Mouse (Mus musculus) retina, postnatal 7 days (tissue): Measurements from ENCODE around the gene Opa1.

ENCODE experiments used
- DNase-seq: peaks from one replicate; pipeline ENCODE4 v3.0.0-alpha.2; 2012; ENCODE audit warnings: low read depth, low spot score

The Opa1 gene

DNA sequence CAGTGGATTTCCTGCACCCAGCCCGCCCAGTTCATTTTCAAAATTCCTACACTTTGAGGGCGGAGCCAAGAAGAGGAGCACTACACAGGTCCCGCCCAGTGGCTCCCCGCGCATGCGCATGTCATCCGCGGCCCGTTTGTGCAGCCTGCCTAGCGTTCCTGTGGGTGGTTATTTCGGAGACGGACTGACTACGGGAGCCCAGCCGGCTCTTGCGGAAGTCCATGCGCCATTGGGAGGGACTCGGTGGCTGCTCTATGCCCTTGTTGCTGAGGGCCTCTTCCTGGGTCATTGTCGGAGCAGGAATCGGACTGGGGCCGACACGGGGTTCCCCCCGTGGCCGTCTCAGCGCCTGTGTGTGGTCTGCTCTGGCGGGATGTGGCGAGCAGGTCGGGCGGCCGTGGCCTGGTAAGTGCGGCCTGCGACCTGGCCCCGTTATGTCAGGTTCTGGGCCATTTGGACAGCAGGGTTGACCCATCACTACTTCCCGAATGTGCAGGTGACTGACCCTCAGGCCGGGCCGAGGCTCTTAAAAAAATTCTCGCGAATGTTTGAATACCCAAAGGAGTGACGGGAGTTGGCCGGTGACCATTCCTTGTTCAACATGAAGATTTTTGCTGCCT is at the start of gene Opa1:
Gene Opa1 (plus strand): TSS at position 168 of the 620 bp plus-strand sequence.
- peak; percentile 93 for DNase-seq

DNA sequence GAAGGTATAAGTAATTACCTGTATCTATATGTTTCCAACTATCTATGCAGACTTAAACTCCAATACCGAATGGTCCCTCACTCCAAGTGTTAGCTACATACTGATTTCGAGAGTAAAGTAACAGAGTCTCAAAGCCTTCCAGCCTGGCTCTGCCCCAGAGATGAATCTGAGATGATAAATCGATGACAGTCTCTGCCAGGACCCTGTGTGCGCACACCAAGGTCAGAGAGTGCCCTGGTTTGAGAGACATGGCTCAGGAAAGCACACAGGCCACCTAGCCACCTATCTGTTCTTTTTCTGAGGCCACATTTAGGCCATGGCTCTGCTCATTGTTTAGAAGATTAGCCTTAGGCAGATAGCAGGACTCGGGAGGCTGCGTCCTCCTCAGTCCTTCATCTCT is 45.5 kb upstream of the Opa1 start:
- DNase-seq: no peak

- no peak for DNase-seq
Observed at GRCm38 (mm10) chr16:29535866-29536265, 43.3 kb upstream of the Opa1 start.

DNA sequence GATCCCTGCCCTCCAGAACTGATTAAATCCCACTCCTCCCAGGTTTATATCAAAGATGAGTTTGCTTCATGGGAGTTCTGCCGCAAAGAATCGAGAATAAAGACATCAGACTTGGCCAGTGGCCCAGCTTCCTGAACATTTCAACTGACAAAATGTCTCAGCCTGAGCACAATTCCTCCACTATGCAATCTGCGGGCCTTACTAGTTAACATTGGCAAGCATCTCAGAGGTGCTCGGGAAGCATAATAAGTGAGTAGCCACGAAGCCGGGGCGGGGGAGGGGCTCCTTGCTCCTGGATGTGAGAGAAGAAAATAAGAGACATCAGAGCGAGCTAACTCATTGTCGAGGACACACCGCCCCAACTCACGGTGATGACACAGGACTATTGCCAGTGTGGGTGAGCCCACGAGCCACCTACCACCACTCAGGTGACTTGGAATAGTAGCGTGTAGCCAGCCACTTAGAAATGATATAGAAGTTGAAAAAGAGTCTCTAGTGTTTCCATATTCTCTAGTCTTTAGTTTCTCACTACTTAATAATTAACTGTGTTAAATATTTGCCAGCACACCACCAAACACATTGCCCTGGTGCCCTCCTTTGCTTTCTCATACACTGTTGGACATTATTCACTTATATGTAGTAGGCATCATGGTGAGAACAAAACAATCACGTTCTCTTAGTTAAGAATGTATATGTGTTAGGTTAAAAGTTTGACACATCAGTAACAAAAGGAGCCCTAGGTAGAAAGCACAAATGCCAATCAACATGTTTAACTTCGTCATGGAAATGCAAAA is 42.5 kb upstream of the Opa1 start:
- no peak for DNase-seq

DNA sequence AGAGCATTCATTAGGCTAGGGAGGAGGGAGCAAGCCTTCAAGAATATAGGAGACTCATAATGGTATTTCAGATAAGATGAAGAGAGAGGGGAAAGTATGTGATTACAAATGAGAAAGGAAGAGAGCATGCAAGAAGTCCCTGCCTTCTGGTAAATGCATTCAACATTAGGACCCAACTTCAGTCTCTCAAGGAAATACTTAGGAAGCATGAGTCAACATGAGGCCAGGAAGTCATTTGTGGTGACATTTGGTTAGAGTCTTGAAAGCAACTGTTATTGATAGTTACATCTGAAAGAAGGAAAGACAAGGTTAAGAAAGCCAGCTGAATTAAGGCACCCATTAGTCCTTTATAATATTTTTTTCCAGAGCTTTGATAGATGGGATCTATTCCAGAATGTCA is 39.2 kb upstream of the Opa1 start:
- no peak for DNase-seq

DNA sequence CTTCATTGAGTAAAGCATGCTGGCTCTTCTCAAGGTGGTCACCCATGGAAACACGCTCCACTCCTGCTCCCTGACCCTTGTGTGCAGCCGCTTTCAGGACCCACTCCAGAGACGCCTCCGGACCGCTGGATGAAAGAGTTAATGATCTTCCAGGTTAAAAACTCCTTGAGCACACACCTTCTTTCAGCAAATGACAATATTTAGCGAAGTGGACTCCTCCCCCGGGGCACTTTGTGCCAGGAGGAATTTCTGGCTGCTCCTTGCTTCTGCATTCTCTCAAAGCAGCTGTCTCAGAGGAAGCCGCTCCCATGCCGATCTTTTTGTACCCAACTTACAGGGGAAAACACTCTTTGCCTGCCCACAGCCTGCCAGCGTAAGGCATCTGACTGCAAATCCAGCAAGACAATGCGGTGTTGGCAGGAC is 37.9 kb upstream of the Opa1 start:
- DNase-seq: no peak

DNA sequence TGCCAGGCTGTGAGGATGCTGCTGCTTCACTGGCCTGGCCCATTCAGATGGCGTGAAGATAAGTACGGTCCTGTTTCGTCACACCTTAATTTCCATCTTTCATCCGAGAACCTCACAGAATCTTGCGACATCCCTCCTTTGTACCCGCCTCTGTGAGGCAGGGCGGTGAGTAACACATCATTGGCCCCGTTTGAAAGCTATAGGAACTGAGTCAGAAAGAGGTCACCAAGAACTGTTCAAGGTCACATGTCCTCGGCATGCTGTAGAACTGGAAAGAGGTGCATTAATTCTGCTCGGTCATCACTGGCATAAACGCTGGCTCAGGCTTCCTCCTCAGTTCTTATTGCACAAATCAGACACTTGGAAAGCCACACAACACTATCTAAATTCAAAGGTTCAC is 34.3 kb upstream of the Opa1 start, which contains the start of gene Atp13a4:
Gene Atp13a4 (minus strand): TSS at position 36 of the 400 bp plus-strand sequence.
- no peak for DNase-seq

GRCm38 (mm10) chr16:29559667-29560066 is 19.5 kb upstream of the Opa1 start:
- DNase-seq: no peak

GRCm38 (mm10) chr16:29560454-29560853 is 18.7 kb upstream of the Opa1 start:
- no peak for DNase-seq

DNA sequence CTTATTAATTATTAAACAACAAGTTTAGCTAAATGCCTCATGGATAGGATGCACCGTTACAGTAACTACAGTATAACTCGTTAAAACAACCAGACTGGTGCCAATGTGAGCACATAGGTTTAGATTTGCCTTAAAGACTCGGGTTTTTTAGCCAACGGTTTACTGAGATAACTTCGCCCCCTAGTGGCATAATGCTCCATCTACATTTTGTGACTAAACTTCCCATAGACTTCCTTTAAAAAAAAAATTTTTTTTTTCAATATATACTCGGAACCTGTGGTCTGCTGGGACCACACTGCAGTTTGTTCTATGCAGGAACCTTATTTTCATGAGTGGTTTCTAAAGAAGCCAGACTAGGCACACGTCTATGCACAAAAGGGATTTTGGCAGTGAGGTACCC is 18.3 kb upstream of the Opa1 start:
- DNase-seq: peak; percentile 41

DNA sequence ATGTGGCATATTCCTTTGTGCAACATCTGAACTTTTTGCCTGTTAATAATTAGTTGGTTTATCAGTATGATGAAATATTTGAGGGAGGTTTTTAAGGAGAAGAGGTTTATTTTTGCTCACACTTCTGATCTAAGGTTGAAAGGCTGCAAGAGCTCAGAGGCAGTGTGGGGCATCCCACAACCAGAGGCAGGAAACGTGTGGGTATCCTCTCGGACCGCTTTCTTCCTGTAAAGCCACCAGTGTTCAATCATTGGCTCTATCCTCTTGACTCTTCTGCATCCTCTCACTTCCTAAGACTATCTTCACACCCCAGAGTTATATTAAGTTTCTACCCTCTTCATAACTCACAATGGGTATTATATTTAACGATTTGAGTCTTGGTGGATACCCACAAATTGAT is 5.1 kb upstream of the Opa1 start:
- DNase-seq: no peak

- no peak for DNase-seq
Observed at GRCm38 (mm10) chr16:29575620-29576019, 3.5 kb upstream of the Opa1 start.

GRCm38 (mm10) chr16:29579787-29580176 is 648 bp downstream of the Opa1 start:
- no peak for DNase-seq

- DNase-seq: no peak
Observed at GRCm38 (mm10) chr16:29592171-29592570, 13.0 kb downstream of the Opa1 start.

DNA sequence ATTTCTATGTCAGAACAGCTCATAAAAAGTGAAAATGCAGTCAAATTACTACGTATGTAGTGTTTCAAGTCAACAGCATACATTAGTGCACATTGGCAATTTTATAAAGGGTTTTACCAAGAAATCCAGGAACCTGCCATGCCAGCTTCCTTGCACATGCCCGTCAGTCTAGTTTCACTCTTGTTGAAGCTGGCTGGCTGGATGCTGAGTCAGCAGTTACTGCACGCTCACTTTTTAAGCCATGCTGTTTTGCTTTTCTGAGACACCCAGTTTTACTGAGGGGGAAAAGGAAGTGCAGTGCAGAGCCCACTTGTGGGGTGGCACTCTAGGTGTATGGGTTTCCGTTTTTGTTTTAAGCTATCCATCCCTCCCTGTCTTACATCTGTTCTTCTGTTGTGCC is 18.0 kb downstream of the Opa1 start:
- no peak for DNase-seq

DNA sequence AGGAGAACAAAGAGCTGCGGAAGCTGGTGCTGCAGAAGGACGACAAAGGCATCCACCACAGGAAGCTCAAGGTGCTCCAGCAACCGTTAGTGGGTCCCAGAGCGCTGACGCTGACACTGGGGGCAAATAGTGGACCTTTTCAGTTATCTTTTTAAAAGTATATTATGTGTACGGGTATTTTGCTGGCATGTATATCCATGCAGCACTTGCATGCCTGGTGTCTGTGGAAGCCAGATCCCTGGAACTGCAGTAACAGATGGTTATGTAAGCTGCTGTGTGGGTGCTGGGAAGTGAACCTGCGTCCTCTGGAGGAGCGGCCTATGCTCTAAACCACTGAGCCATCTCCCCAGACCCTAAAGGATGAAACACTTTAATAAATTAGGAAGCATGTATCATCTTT is 26.4 kb downstream of the Opa1 start:
- no peak for DNase-seq

GRCm38 (mm10) chr16:29607131-29607530 is 28.0 kb downstream of the Opa1 start:
- no peak for DNase-seq

DNA sequence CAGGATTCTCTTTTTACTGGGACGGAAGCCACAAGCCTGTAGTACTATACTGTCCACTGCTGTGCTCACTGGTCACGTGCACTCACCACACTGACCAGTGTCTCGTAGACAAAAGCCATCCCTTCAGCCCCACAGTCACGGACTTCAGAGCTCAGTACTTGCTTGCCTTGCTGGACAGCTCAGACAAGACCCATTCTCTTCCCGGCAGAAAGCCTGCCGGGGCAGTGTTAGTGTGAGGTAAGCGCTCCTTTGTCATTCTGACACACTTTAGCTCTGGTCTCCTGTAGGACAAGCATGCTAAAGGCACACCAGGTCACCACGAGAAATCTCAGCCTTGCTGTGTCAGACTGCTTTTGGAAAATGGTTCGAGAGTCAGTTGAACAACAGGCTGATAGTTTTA is 35.6 kb downstream of the Opa1 start:
- no peak for DNase-seq

DNA sequence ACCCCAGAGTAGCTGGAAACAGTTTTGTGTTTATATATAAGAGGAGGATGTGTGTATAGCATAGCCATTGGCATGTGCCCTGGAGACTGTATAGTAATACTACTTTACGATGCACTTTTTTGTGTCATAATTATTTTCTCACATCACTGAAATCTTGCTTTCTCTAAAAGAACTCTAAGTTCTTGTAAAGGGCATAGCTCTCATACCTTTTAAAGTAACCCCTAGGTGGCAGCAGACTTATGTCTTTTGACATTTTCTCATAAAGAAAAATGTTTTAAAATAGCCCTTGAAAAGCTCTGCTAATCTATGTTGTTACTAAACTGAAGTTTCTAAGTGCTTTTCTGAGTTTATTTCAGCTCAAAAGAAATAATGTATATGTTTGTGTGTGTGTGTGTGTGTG is 49.9 kb downstream of the Opa1 start:
- peak; percentile 32 for DNase-seq

DNA sequence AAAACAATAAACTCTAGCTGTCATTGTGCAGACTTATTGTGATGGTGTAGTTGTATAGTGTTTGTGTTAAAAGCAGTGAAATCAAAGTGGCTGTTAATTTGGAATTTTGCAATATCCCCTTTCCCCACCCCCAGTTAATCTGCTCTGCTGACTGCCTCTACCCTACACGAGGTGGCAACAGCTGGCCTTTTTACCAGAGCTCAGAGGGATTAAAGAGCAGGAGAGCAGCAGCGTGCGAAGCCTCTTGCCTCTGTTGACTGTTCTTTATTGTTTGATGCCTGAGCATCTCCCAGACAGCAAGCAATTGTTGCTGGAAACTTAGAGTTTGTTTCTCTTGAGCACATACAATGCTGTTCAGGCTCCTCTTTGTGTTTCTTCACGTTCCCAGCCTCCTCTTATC is 56.6 kb downstream of the Opa1 start:
- no peak for DNase-seq

GRCm38 (mm10) chr16:29642376-29642775 is 63.2 kb downstream of the Opa1 start:
- no peak for DNase-seq

GRCm38 (mm10) chr16:29644871-29645270 is 65.7 kb downstream of the Opa1 start:
- no peak for DNase-seq

DNA sequence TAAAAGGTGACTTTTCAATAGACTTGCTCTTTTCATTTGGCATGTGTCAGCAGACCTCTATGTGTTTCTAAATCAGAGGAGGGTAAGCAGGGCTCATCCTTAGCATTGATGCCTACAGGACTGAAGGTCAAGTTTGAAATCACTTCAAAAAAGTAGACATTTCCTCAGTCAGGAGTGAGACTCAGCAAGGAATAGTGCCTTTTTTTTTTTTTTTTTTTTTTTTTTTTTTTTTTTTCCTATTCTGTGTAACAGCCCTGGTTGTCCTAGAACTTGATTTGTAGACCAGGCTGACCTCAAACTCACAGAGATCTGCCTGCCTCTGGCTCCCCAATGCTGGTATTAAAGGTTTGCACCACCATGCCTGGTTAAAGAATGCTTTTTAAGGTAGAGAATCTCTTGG is 67.1 kb downstream of the Opa1 start:
- DNase-seq: no peak
